Mouse (Mus musculus) liver, adult 2 months (tissue): ENCODE results near the gene Pcid2.
A peak's percentile ranks its signal among the peaks of the same experiment; 100 is the strongest.

Experiments
- CTCF ChIP-seq: fragments of 200-500 bp; IDR thresholded peaks from 2 replicates; pipeline ENCODE4 v1.5.1; 2011; ENCODE audit warnings: low read depth, low read length, control low read depth
- POLR2A ChIP-seq: fragments of 200-500 bp; IDR thresholded peaks from 2 replicates; pipeline ENCODE4 v1.6.1; 2011; ENCODE audit warnings: low read length, control low read depth; ENCODE audit not compliant: insufficient read depth; ENCODE audit errors: extremely low read depth

GRCm38 (mm10) chr8:13036346-13036812 lies 68.9 kb downstream of the Pcid2 start:
- TF ChIP-seq CTCF (no peak), POLR2A (peak; percentile 27; the same call in 1 of the 2 replicates)
